Mouse (Mus musculus): ENCODE measurements around the gene Tmem37. TPM values are rescaled to one million over a fixed set of nuclear protein-coding genes. Genes with fewer than 3 reads are reported as not detected.

The Tmem37 gene
- polyA plus RNA-seq, 1 experiment from 2014 or later, result 201 TPM

DNA sequence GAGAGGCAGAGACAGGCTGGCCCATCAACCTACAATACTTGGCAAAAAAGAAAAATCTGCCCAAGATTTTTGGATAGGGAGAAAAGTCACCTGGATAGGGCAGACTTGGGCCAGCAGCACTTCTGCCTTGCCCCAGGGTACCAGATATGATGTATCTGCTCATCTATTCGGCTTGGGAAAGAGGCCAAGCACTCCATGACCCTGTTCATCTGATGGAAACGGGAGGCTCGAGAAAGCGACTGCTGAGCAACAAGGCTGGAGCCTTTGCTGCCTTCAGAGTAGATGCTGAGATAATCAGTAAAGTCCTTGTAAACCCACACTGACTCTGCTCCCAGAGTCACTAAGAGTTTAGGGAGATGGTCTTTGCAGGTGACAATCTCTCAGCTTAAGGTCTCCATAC, 45.5 kb upstream of the Tmem37 start:
- Histone ChIP-seq H3K9ac (replicated peaks) (peak overlapping the region; percentile 81), H3K27ac (ENCODE audit: low read depth) (peak overlapping the region; percentile 96)

DNA sequence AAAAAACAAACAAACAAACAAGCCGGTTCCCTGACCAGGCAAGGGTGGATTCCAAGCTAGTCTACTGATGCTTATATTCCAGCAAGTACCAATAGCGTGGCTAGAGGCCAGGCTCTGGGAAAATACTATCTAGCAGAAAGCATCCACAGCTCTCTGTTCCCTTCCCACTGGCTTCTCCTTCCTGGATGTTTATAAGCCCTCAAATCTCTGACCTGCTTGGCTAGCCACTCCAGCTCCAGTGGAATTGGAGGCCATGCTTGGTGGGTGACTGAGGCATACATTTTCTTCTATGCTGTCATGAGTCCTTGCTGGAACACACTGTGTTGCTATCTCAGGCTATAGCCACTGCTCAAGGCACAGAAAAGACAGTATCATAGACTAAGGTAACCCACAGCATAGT, 45.0 kb upstream of the Tmem37 start:
- Histone ChIP-seq H3K4me2 (ENCODE audit: low read depth, low read length) (peak overlapping the region; percentile 96), H3K9ac (replicated peaks) (peak overlapping the region; percentile 81), H3K36me3 (replicated peaks; ENCODE audit: insufficient read depth, low read length) (peaks cover 44% of the 10 kb centered on the region), H3K27me3 (ENCODE audit: insufficient read depth, low read length) (no peaks in the 10 kb centered on the region), H3K4me1 (ENCODE audit: insufficient read depth) (peaks cover 25% of the 10 kb centered on the region), H3K27ac (ENCODE audit: low read depth) (peak overlapping the region; percentile 96), H3K4me3 (ENCODE audit: low read depth, low read length) (peak overlapping the region; percentile 72), H3K9me3 (ENCODE audit: low read length) (no peaks in the 10 kb centered on the region)
- no peak for DNase-seq
- 74% methylated on average over 2 of the region's 2 CpGs for WGBS (ENCODE audit: insufficient replicate concordance)
- no peak for TF ChIP-seq EP300 (IDR thresholded peaks at IDR 0.05; ENCODE audit: low read depth)
- TF ChIP-seq CTCF (IDR thresholded peaks at IDR 0.05; ENCODE audit: low read depth), result no peak
- ATAC-seq, result no peak

More for the DNA sequence above, 45.5 kb upstream of the Tmem37 start:
- peak overlapping the region; percentile 72 for H3K4me3 ChIP-seq (ENCODE audit: low read depth, low read length)
- ATAC-seq (no peak), DNase-seq (no peak)
- H3K4me1 ChIP-seq (ENCODE audit: insufficient read depth), result peaks cover 25% of the 10 kb centered on the region
- H3K4me2 ChIP-seq (ENCODE audit: low read depth, low read length), result peak overlapping the region; percentile 96
- peaks cover 40% of the 10 kb centered on the region for H3K36me3 ChIP-seq (replicated peaks; ENCODE audit: insufficient read depth, low read length)
- H3K27me3 ChIP-seq (ENCODE audit: insufficient read depth, low read length), result no peaks in the 10 kb centered on the region
- 64% methylated on average over 4 of the region's 4 CpGs for WGBS (ENCODE audit: insufficient replicate concordance)
- H3K9me3 ChIP-seq (ENCODE audit: low read length), result no peaks in the 10 kb centered on the region
- TF ChIP-seq EP300 (IDR thresholded peaks at IDR 0.05; ENCODE audit: low read depth), result no peak
- no peak for TF ChIP-seq CTCF (IDR thresholded peaks at IDR 0.05; ENCODE audit: low read depth)

DNA sequence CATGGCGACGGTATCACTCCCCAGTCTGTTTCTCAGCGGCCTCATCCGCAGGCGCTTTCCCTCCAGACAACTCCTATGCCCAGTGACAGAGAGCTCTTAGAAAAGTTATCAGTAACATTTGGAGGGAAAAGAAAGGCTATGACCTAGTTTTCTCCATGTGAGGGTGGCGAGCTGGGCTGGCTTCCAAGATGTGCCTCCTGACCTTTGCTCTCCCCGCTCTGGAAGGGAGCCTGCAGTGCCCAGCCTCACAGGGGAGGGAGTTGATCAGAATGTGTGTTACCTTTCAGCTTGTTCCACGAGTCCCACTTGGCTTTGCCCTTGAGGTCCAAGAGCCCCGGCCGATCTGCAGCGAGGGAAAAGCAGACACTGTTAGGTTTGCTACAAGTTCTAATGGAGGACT, 42.2 kb upstream of the Tmem37 start:
- no peak overlapping the region for H3K4me3 ChIP-seq (ENCODE audit: low read depth, low read length)
- H3K27ac ChIP-seq (ENCODE audit: low read depth), result peak overlapping the region; percentile 75
- peak; percentile 77 for DNase-seq
- ATAC-seq, result peak; percentile 16; the same call in 1 of the 2 replicates
- H3K4me2 ChIP-seq (ENCODE audit: low read depth, low read length), result peak overlapping the region; percentile 96; the same call in 1 of the 2 replicates
- 63% methylated on average over 11 of the region's 11 CpGs for WGBS (ENCODE audit: insufficient replicate concordance)
- H3K9me3 ChIP-seq (ENCODE audit: low read length), result no peaks in the 10 kb centered on the region
- H3K36me3 ChIP-seq (replicated peaks; ENCODE audit: insufficient read depth, low read length), result peaks cover 61% of the 10 kb centered on the region
- no peak overlapping the region for H3K9ac ChIP-seq (replicated peaks)
- H3K27me3 ChIP-seq (ENCODE audit: insufficient read depth, low read length), result no peaks in the 10 kb centered on the region
- peaks cover 9% of the 10 kb centered on the region; the same call in 1 of the 2 replicates for H3K4me1 ChIP-seq (ENCODE audit: insufficient read depth)
- no peak for TF ChIP-seq EP300 (IDR thresholded peaks at IDR 0.05; ENCODE audit: low read depth)
- no peak for TF ChIP-seq CTCF (IDR thresholded peaks at IDR 0.05; ENCODE audit: low read depth)

DNA sequence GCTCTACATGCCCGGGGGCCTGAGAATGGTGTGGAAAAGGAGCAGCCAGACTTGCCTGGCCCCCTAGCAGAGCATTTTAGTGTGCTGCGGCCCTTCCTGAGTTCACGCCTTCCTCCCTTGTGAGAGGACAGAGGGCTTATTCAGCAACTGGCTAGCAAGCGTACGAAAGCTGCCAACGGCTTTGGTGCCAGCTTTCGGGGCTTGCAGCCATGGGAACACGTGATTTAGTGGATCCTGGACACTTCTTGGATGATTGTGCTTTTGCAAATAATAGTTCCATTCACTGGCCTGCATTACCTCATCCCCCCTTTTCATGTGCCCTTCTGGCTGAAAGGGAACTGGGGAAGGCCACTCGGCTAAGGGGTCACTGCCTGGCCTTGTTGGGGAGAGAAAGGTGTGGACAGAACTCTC, 41.8 kb upstream of the Tmem37 start:
- Histone ChIP-seq H3K27me3 (ENCODE audit: insufficient read depth, low read length) (no peaks in the 10 kb centered on the region), H3K4me1 (ENCODE audit: insufficient read depth) (peaks cover 9% of the 10 kb centered on the region; the same call in 1 of the 2 replicates), H3K4me2 (ENCODE audit: low read depth, low read length) (no peak overlapping the region), H3K27ac (ENCODE audit: low read depth) (peak overlapping the region; percentile 75), H3K36me3 (replicated peaks; ENCODE audit: insufficient read depth, low read length) (peaks cover 61% of the 10 kb centered on the region), H3K4me3 (ENCODE audit: low read depth, low read length) (no peak overlapping the region), H3K9ac (replicated peaks) (no peak overlapping the region), H3K9me3 (ENCODE audit: low read length) (no peaks in the 10 kb centered on the region)
- DNase-seq, result no peak
- 78% methylated on average over 9 of the region's 9 CpGs for WGBS (ENCODE audit: insufficient replicate concordance)
- peak; percentile 13; the same call in 1 of the 2 replicates for ATAC-seq
- TF ChIP-seq EP300 (IDR thresholded peaks at IDR 0.05; ENCODE audit: low read depth) (no peak), CTCF (IDR thresholded peaks at IDR 0.05; ENCODE audit: low read depth) (no peak)

DNA sequence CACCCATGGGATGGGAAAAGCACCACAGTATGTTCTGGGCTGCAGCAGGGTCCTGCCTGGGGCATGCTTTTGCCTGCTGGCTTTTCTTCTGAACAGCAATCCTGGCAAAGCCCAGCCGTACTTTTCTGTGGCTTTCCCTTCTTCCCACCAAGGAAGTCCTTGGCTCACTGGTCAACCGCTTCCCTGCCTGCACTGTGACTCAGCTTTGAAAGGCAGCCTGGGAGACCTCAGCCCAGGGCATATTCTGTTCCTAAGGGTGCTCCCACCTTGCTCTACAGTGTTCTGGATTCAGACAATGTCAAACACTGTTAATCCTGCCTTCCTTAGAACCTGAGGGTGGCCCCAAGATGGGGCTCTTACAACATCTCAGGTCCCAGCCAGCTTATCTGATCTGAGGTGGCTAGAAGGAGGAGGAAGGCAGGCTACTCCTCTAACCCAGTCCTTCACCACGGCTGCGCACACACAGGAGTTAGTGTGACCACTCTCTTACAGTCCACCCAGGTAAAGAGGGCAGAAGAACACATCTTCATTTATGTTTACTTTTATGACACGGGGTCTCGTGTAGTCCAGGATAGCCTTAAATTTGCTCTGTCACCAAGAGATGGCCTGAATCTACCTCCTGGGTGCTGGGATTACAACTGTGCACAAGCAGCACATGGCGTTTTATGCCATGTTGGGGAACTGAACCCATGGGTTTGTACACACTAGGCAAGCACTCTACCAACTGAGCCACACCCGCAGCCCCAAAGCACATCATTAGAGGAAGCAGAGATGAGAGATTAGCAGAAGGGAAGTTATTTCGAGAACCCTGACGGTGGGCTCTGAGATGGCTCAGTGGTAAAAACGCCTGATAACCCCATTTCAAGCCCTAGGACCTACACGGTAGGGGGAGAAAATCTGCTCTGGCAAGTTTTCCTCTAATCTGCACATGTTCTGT, 38.6 kb upstream of the Tmem37 start:
- DNase-seq (no peak), ATAC-seq (no peak)
- H3K9me3 ChIP-seq (ENCODE audit: low read length), result no peaks in the 10 kb centered on the region
- no peak overlapping the region for H3K4me2 ChIP-seq (ENCODE audit: low read depth, low read length)
- 0 out of 2 replicates have a peak overlapping the region, but pooled peaks have one; percentile 16 for H3K27ac ChIP-seq (ENCODE audit: low read depth)
- H3K27me3 ChIP-seq (ENCODE audit: insufficient read depth, low read length), result no peaks in the 10 kb centered on the region
- WGBS (ENCODE audit: insufficient replicate concordance), result 50% methylated on average over 12 of the region's 12 CpGs
- no peak overlapping the region for H3K9ac ChIP-seq (replicated peaks)
- 0 out of 2 replicates have a peak, but pooled peaks cover 4% of the 10 kb centered on the region for H3K4me1 ChIP-seq (ENCODE audit: insufficient read depth)
- H3K4me3 ChIP-seq (ENCODE audit: low read depth, low read length), result no peak overlapping the region
- peaks cover 48% of the 10 kb centered on the region for H3K36me3 ChIP-seq (replicated peaks; ENCODE audit: insufficient read depth, low read length)
- TF ChIP-seq EP300 (IDR thresholded peaks at IDR 0.05; ENCODE audit: low read depth), result no peak
- no peak for TF ChIP-seq CTCF (IDR thresholded peaks at IDR 0.05; ENCODE audit: low read depth)

DNA sequence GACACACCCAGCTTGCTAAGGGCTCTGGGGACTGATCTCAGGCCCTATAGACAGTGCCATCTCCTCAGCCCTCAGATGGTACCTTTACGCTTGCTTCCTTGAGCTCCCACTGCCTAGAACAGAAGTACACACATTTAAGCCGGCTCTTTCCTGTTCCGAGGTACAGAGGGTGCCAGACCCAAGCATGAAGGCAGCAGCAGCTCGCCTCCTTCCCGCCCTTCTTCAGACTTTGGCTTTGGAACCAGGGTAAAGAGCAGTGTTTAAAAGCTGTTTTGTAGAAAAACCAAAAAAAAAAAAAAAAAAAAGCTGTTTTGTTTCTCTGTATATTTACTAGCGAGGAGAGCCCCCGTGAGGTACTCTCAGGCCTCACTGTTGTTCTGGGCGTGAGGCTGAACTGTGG, 37.9 kb upstream of the Tmem37 start:
- Histone ChIP-seq H3K36me3 (replicated peaks; ENCODE audit: insufficient read depth, low read length) (peaks cover 41% of the 10 kb centered on the region), H3K27me3 (ENCODE audit: insufficient read depth, low read length) (no peaks in the 10 kb centered on the region), H3K4me1 (ENCODE audit: insufficient read depth) (0 out of 2 replicates have a peak, but pooled peaks cover 4% of the 10 kb centered on the region), H3K27ac (ENCODE audit: low read depth) (0 out of 2 replicates have a peak overlapping the region, but pooled peaks have one; percentile 16), H3K9me3 (ENCODE audit: low read length) (no peaks in the 10 kb centered on the region), H3K9ac (replicated peaks) (no peak overlapping the region), H3K4me2 (ENCODE audit: low read depth, low read length) (no peak overlapping the region), H3K4me3 (ENCODE audit: low read depth, low read length) (no peak overlapping the region)
- WGBS (ENCODE audit: insufficient replicate concordance), result 83% methylated on average over 8 of the region's 8 CpGs
- no peak for DNase-seq
- ATAC-seq, result no peak
- TF ChIP-seq CTCF (IDR thresholded peaks at IDR 0.05; ENCODE audit: low read depth) (no peak), EP300 (IDR thresholded peaks at IDR 0.05; ENCODE audit: low read depth) (no peak)

All from liver, postnatal 0 days (tissue).